Mouse (Mus musculus): ENCODE results near the gene Arhgef9.

Gene Arhgef9

DNA sequence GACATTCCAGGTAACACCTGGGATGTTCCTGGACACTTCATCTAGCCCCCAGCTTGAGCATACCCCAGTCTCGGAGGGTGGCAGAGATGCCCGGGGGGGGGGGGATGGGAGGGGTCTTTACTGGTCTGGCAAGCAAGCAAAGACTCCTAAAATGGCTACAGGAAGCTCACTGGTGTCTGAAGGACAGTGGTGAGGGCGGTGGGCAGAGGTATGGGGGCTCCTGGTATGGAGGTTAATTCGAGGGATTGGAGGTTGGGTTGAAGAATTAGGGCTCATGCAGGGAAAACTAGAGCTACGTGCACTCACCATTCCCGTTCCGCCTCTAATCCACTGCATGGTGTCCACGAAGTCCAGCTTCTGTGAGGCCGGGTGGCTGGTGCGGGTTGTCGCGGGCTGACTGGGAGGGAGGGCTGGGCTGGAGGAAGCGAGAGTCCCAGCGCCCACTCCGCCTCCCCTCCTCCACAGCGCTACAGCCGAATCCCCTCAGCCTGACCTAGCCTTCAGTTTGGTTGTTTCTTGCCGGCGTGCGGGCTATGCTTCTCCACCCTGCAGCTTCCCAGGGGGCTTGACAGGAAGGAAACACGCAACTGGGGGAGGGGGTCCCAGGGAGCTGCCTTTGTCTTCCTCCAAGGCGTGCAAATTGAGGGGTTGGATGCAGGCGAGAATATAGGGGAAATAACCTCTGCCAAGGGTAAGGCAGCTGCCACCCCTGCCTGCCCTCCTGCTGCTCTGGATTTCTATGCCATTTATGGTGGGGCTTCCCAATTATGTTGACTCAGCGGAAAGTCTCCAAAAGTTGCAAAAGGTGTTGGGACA is at the start of gene Arhgef9:
Gene Arhgef9 (minus strand): TSS at position 753 of the 816 bp plus-strand sequence.
- DNase-seq (ENCODE audit: low spot score), result no peak

- DNase-seq (ENCODE audit: low spot score), result no peak
These were observed 42.2 kb upstream of the Arhgef9 start for GRCm38 (mm10) chrX:95238896-95239295.

DNA sequence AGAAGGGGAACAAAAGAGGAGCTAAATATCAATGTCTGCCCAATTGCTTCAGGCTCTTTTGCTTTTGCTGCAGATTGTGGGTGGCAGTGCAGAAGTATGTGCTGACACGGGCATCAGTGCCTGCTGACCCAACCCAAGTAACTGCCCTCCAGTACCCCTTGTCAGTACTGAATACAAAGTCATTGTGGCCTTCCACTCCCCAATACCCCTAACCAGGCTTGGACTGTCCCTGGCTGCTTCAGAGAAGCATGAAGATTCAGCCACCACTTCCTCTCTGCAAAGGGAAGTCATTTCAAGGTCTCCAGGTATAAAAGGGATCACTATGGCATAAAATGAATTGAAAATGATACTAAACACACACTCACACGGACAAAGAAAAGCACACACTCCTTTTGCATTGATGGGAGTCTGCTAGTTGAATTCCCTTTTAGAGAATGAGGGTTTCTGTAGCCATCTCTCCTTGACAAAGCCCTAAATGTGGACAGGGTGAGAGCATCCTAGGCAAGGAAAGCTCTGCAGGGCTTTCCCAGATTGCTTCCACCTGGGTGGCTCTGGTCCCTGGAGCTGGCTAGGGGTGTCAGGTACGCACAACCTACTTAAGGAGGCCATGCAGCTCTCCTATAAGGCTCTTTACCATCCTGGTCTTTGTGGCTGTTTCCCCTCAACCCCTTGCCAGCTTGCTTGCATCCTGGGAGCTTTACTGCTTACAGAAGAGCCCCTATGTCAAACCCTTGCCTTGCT is 1.1 kb downstream of the Arhgef9 start:
- DNase-seq (ENCODE audit: low spot score), result no peak

- DNase-seq (ENCODE audit: low spot score), result no peak
These were observed 20.7 kb downstream of the Arhgef9 start for GRCm38 (mm10) chrX:95175978-95176377.

GRCm38 (mm10) chrX:95166317-95166716 is 30.3 kb downstream of the Arhgef9 start:
- peak; percentile 32 for DNase-seq (ENCODE audit: low spot score)

DNA sequence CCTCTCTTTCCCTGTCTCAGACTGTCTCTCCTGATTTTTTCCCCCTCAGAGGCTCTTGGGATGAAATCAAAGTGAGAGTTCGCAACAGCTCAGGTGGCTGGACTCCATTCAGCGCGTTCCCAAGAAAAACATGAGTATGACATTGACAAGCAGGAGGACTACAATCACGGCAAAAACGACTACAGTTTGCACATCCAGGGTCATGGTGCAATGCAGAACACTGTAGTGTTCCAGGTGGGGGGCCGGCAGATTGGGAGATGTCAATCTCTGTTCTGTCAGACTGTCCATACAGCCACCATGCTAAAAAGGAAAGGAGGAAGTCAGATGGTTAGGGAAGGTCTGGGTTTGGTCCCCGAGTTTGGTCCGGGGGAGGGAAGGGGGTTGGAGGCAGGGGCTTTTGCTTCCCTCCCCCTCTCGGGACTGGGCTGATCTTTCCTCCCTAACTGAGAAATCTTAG is 31.0 kb downstream of the Arhgef9 start:
- DNase-seq (ENCODE audit: low spot score), result no peak

DNA sequence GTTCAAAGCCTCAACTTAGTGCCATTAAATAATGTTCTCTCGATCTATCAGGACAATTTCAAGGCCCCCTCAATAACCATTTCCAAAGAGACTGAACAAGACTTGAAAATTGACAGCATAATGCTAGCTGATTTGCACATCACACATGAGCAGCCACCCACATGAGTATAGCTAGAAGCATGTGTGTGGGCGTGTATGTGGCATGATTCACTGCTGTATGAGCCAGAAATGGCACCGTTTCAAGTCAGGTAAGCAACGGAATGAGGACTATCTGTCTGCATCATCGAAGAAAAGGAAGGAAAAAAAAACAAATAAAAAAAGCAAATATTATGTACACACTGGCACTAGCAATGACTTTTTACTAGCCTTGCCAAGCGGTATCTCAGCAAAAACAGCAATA is 32.5 kb downstream of the Arhgef9 start:
- DNase-seq (ENCODE audit: low spot score), result no peak

DNA sequence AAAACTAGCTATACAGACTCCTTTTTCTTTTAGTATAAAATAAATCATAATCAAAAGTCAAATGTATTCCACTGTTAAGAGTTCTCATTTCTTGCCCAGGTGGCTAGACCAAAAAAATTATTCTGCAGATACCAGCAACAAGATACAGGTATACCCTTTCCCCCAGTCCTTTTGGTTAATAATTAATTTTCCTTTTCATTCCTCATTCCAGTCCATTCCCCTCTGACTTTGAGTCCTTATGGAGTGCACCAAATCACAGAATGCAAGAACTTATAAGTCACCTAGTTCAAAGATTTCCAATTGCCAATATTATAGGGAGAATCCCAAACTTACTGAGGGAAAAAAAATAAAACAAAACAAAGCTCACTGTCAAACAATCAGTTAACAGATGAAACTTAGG is 33.2 kb downstream of the Arhgef9 start:
- DNase-seq (ENCODE audit: low spot score), result no peak

GRCm38 (mm10) chrX:95156833-95157386 is 39.7 kb downstream of the Arhgef9 start:
- DNase-seq (ENCODE audit: low spot score), result no peak

- no peak for DNase-seq (ENCODE audit: low spot score)
These were observed 58.0 kb downstream of the Arhgef9 start for GRCm38 (mm10) chrX:95138636-95139035.

- DNase-seq (ENCODE audit: low spot score), result no peak
These were observed 63.2 kb downstream of the Arhgef9 start for GRCm38 (mm10) chrX:95133502-95133901.

GRCm38 (mm10) chrX:95132996-95133395 is 63.7 kb downstream of the Arhgef9 start:
- no peak for DNase-seq (ENCODE audit: low spot score)

DNA sequence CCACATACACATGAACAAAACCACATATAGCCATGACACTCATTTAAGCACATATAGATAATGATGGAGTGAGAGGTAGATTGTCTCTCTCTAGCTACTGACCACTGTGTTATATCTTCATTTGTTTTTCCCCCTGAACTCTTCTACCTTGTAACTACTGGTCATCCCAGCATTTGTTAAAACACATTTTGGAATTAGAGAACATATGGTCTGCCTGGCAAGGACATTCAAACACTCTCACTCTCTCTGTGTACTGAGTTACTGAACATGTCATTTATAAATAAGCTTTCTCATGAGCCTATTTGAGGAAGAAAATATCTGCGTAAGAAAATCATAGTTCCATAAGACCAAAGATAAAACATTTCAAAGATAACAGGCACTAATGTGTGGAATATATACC is 64.9 kb downstream of the Arhgef9 start:
- DNase-seq (ENCODE audit: low spot score), result no peak

- DNase-seq (ENCODE audit: low spot score), result no peak
These were observed 73.2 kb downstream of the Arhgef9 start for GRCm38 (mm10) chrX:95123462-95123861.

DNA sequence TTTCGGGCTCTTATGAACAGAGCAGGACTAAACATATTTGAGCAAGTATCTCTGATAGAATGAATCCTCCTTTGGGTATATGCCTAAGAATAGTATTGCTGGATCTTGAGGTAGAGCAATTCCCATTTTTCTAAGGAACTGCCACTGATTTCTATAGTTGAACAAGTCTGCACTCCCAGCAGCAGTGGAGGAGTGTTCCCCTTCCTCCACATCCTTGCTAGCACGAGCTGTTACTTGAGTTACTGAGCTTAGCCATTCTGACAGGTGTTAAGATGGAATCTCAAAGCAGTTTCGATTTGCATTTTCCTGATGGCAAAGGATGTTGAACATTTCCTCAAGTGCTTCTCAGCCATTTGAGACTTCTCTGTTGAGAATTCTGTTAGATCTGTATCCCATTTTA is 92.3 kb downstream of the Arhgef9 start:
- DNase-seq (ENCODE audit: low spot score), result no peak

GRCm38 (mm10) chrX:95087674-95088073 is 109.0 kb downstream of the Arhgef9 start:
- DNase-seq (ENCODE audit: low spot score), result no peak

DNA sequence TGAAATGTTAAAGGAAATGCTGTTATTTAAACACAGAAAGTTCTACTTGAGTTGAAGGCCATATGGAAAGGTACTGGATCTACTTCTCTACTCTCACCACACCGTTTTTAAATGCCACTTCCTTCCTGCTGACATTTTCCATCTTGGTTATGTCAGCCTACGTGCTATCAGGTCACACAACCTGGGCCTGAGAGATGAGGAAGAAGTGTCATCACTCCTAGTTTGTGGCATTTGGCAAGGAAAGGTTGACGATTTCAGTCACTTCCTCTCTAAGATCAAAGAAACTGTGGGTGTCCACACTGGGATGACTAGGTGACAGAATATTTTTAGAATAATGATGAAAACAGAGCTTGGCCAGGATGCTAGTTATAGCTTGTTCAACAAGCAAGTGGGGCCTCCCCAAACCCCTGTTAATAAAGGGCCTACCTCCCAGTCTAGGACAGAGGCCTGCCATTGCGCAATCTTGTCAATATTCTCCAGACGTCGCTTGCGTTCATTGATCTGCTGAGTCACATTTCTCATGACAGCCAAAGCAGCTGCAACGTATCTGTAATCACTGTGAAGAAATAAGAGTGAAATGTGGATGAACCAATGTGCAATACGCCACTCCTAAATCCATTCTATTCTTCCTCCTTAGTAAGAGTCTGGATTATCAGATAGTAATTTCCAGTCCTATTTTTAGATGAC is 119.5 kb downstream of the Arhgef9 start:
- DNase-seq (ENCODE audit: low spot score), result no peak

GRCm38 (mm10) chrX:95027907-95028306 is 168.7 kb downstream of the Arhgef9 start:
- DNase-seq (ENCODE audit: low spot score), result no peak

GRCm38 (mm10) chrX:95026361-95026892 is 170.2 kb downstream of the Arhgef9 start, which contains the start of gene Spin4:
Spin4 (minus strand) TSS chrX:95026682.
- peak; percentile 15 for DNase-seq (ENCODE audit: low spot score)

- DNase-seq (ENCODE audit: low spot score), result no peak
These were observed 170.8 kb downstream of the Arhgef9 start for GRCm38 (mm10) chrX:95025779-95026360.

DNA sequence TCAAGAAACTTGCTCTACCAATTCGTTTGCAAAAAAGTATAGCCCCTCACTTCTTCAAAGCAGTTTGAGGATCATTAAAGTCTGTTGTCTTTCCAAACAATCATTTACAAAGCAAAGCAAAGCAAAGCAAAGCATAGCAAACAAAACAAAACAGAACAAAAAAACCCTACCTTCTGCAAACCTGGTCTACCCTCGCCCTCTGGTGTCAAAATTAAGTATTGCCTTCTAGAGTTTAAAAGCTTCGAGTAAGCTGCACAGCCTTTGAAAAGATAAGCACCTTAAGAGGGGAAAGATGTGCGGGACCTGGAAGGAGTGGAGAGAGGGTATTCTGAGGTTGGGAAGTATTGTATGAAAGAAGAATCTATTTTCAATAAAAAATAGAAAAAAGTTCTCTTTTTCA is 184.6 kb downstream of the Arhgef9 start:
- DNase-seq (ENCODE audit: low spot score), result no peak
